Mouse (Mus musculus): Measurements from ENCODE around the gene Alb. TPM values are rescaled to one million over a fixed set of nuclear protein-coding genes. Genes with fewer than 3 reads are reported as not detected.

Gene Alb
- polyA plus RNA-seq, 1 experiment from 2014 or later = 0.38 TPM

GRCm38 (mm10) chr5:90449961-90450360 lies 10.7 kb upstream of the Alb start:
- no peaks in the 10 kb centered on the region for H3K9me3 ChIP-seq (ENCODE audit: control insufficient read depth, low read length)
- no peaks in the 10 kb centered on the region for H3K27me3 ChIP-seq (ENCODE audit: control insufficient read depth, insufficient read depth, low read length)
- WGBS = 68% methylated on average over 5 of the region's 5 CpGs
- no peak overlapping the region for H3K4me3 ChIP-seq (ENCODE audit: control insufficient read depth in 1 of 2, insufficient read depth in 1 of 2, low read depth in 1 of 2, low read length in 2 of 2)
- H3K9ac ChIP-seq (ENCODE audit: low read length) = no peak overlapping the region
- no peak overlapping the region for H3K4me2 ChIP-seq (ENCODE audit: low read length)
- H3K36me3 ChIP-seq (ENCODE audit: control insufficient read depth, insufficient read depth, low read length) = no peaks in the 10 kb centered on the region
- ATAC-seq (ENCODE audit: insufficient number of reproducible peaks, insufficient read depth, low FRiP score, low read depth) = no peak
- no peaks in the 10 kb centered on the region for H3K4me1 ChIP-seq (ENCODE audit: control insufficient read depth in 2 of 2, insufficient read depth in 2 of 2, low read length in 2 of 2)
- no peak overlapping the region for H3K27ac ChIP-seq (replicated peaks in 1 of 2; ENCODE audit: control insufficient read depth in 1 of 2, insufficient read depth in 1 of 2, low read depth in 2 of 2, low read length in 2 of 2)

DNA sequence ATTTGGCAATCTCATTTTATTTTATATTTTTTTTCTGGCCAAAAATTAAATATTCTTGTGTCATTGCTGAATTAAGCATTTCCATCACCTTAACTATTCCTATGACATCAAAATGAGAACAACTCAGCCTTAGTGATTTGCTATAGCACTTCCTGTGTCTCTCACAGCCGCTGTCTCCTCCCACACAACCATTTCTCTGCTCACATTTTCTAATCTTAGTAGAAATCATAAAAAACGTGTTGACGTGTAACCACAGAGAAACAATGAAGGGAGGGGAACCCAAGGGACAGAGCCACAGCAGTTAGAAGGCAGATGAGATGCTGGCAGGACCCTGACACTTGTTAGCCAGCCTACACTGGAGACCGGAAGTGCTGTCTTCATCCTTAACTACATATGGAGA lies 8.0 kb upstream of the Alb start:
- Histone ChIP-seq H3K36me3 (ENCODE audit: control insufficient read depth, insufficient read depth, low read length) (no peaks in the 10 kb centered on the region), H3K4me3 (ENCODE audit: control insufficient read depth in 1 of 2, insufficient read depth in 1 of 2, low read depth in 1 of 2, low read length in 2 of 2) (no peak overlapping the region), H3K27ac (replicated peaks in 1 of 2; ENCODE audit: control insufficient read depth in 1 of 2, insufficient read depth in 1 of 2, low read depth in 2 of 2, low read length in 2 of 2) (no peak overlapping the region), H3K9ac (ENCODE audit: low read length) (no peak overlapping the region), H3K9me3 (ENCODE audit: control insufficient read depth, low read length) (no peaks in the 10 kb centered on the region), H3K27me3 (ENCODE audit: control insufficient read depth, insufficient read depth, low read length) (no peaks in the 10 kb centered on the region), H3K4me1 (ENCODE audit: control insufficient read depth in 2 of 2, insufficient read depth in 2 of 2, low read length in 2 of 2) (no peaks in the 10 kb centered on the region), H3K4me2 (ENCODE audit: low read length) (no peak overlapping the region)
- WGBS = 56% methylated on average over 4 of the region's 4 CpGs
- no peak for ATAC-seq (ENCODE audit: insufficient number of reproducible peaks, insufficient read depth, low FRiP score, low read depth)

- Histone ChIP-seq H3K9me3 (ENCODE audit: control insufficient read depth, low read length) (no peaks in the 10 kb centered on the region), H3K4me3 (ENCODE audit: control insufficient read depth in 1 of 2, insufficient read depth in 1 of 2, low read depth in 1 of 2, low read length in 2 of 2) (no peak overlapping the region), H3K4me1 (ENCODE audit: control insufficient read depth in 2 of 2, insufficient read depth in 2 of 2, low read length in 2 of 2) (no peaks in the 10 kb centered on the region), H3K36me3 (ENCODE audit: control insufficient read depth, insufficient read depth, low read length) (no peaks in the 10 kb centered on the region), H3K9ac (ENCODE audit: low read length) (no peak overlapping the region), H3K27ac (replicated peaks in 1 of 2; ENCODE audit: control insufficient read depth in 1 of 2, insufficient read depth in 1 of 2, low read depth in 2 of 2, low read length in 2 of 2) (no peak overlapping the region), H3K27me3 (ENCODE audit: control insufficient read depth, insufficient read depth, low read length) (no peaks in the 10 kb centered on the region), H3K4me2 (ENCODE audit: low read length) (no peak overlapping the region)
- no peak for ATAC-seq (ENCODE audit: insufficient number of reproducible peaks, insufficient read depth, low FRiP score, low read depth)
- WGBS = 67% methylated on average over 1 of the region's 1 CpGs
Observed at GRCm38 (mm10) chr5:90457241-90457640, 3.5 kb upstream of the Alb start.

GRCm38 (mm10) chr5:90458727-90459126 lies 2.0 kb upstream of the Alb start:
- H3K9me3 ChIP-seq (ENCODE audit: control insufficient read depth, low read length) = no peaks in the 10 kb centered on the region
- H3K4me2 ChIP-seq (ENCODE audit: low read length) = no peak overlapping the region
- WGBS = 60% methylated on average over 5 of the region's 5 CpGs
- H3K27me3 ChIP-seq (ENCODE audit: control insufficient read depth, insufficient read depth, low read length) = no peaks in the 10 kb centered on the region
- H3K36me3 ChIP-seq (ENCODE audit: control insufficient read depth, insufficient read depth, low read length) = no peaks in the 10 kb centered on the region
- no peak overlapping the region for H3K9ac ChIP-seq (ENCODE audit: low read length)
- H3K27ac ChIP-seq (replicated peaks in 1 of 2; ENCODE audit: control insufficient read depth in 1 of 2, insufficient read depth in 1 of 2, low read depth in 2 of 2, low read length in 2 of 2) = no peak overlapping the region
- ATAC-seq (ENCODE audit: insufficient number of reproducible peaks, insufficient read depth, low FRiP score, low read depth) = no peak
- no peaks in the 10 kb centered on the region for H3K4me1 ChIP-seq (ENCODE audit: control insufficient read depth in 2 of 2, insufficient read depth in 2 of 2, low read length in 2 of 2)
- H3K4me3 ChIP-seq (ENCODE audit: control insufficient read depth in 1 of 2, insufficient read depth in 1 of 2, low read depth in 1 of 2, low read length in 2 of 2) = no peak overlapping the region

- Histone ChIP-seq H3K27ac (replicated peaks in 1 of 2; ENCODE audit: control insufficient read depth in 1 of 2, insufficient read depth in 1 of 2, low read depth in 2 of 2, low read length in 2 of 2) (no peak overlapping the region), H3K27me3 (ENCODE audit: control insufficient read depth, insufficient read depth, low read length) (no peaks in the 10 kb centered on the region), H3K36me3 (ENCODE audit: control insufficient read depth, insufficient read depth, low read length) (no peaks in the 10 kb centered on the region), H3K9ac (ENCODE audit: low read length) (no peak overlapping the region), H3K4me2 (ENCODE audit: low read length) (no peak overlapping the region), H3K9me3 (ENCODE audit: control insufficient read depth, low read length) (no peaks in the 10 kb centered on the region), H3K4me1 (ENCODE audit: control insufficient read depth in 2 of 2, insufficient read depth in 2 of 2, low read length in 2 of 2) (no peaks in the 10 kb centered on the region), H3K4me3 (ENCODE audit: control insufficient read depth in 1 of 2, insufficient read depth in 1 of 2, low read depth in 1 of 2, low read length in 2 of 2) (no peak overlapping the region)
- ATAC-seq (ENCODE audit: insufficient number of reproducible peaks, insufficient read depth, low FRiP score, low read depth) = no peak
- 70% methylated on average over 4 of the region's 4 CpGs for WGBS
Observed at GRCm38 (mm10) chr5:90466806-90467205, 6.1 kb downstream of the Alb start.

DNA sequence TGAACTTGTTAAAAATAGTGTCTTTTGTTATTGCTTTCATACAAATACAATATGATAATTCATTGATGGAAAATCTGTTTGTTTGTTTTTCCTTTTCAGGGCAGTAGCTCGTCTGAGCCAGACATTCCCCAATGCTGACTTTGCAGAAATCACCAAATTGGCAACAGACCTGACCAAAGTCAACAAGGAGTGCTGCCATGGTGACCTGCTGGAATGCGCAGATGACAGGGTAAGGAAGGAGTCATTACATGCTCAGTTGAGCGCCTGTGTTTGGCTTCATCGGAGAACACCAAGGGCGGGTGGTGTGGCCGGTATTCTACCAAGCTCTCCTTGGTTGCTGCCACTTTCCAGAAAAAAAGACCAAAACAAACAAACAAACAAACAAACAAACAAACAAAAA lies 6.5 kb downstream of the Alb start:
- H3K9me3 ChIP-seq (ENCODE audit: control insufficient read depth, low read length) = no peaks in the 10 kb centered on the region
- H3K27me3 ChIP-seq (ENCODE audit: control insufficient read depth, insufficient read depth, low read length) = no peaks in the 10 kb centered on the region
- H3K4me3 ChIP-seq (ENCODE audit: control insufficient read depth in 1 of 2, insufficient read depth in 1 of 2, low read depth in 1 of 2, low read length in 2 of 2) = no peak overlapping the region
- H3K4me1 ChIP-seq (ENCODE audit: control insufficient read depth in 2 of 2, insufficient read depth in 2 of 2, low read length in 2 of 2) = no peaks in the 10 kb centered on the region
- no peak overlapping the region for H3K4me2 ChIP-seq (ENCODE audit: low read length)
- WGBS = 50% methylated on average over 6 of the region's 6 CpGs
- H3K9ac ChIP-seq (ENCODE audit: low read length) = no peak overlapping the region
- no peaks in the 10 kb centered on the region for H3K36me3 ChIP-seq (ENCODE audit: control insufficient read depth, insufficient read depth, low read length)
- no peak for ATAC-seq (ENCODE audit: insufficient number of reproducible peaks, insufficient read depth, low FRiP score, low read depth)
- H3K27ac ChIP-seq (replicated peaks in 1 of 2; ENCODE audit: control insufficient read depth in 1 of 2, insufficient read depth in 1 of 2, low read depth in 2 of 2, low read length in 2 of 2) = no peak overlapping the region

- Histone ChIP-seq H3K36me3 (ENCODE audit: control insufficient read depth, insufficient read depth, low read length) (no peaks in the 10 kb centered on the region), H3K4me2 (ENCODE audit: low read length) (no peak overlapping the region), H3K27ac (replicated peaks in 1 of 2; ENCODE audit: control insufficient read depth in 1 of 2, insufficient read depth in 1 of 2, low read depth in 2 of 2, low read length in 2 of 2) (no peak overlapping the region), H3K9ac (ENCODE audit: low read length) (no peak overlapping the region), H3K9me3 (ENCODE audit: control insufficient read depth, low read length) (no peaks in the 10 kb centered on the region), H3K27me3 (ENCODE audit: control insufficient read depth, insufficient read depth, low read length) (no peaks in the 10 kb centered on the region), H3K4me3 (ENCODE audit: control insufficient read depth in 1 of 2, insufficient read depth in 1 of 2, low read depth in 1 of 2, low read length in 2 of 2) (no peak overlapping the region), H3K4me1 (ENCODE audit: control insufficient read depth in 2 of 2, insufficient read depth in 2 of 2, low read length in 2 of 2) (no peaks in the 10 kb centered on the region)
- WGBS = 75% methylated on average over 3 of the region's 3 CpGs
- no peak for ATAC-seq (ENCODE audit: insufficient number of reproducible peaks, insufficient read depth, low FRiP score, low read depth)
Observed at GRCm38 (mm10) chr5:90470836-90471235, 10.1 kb downstream of the Alb start.

GRCm38 (mm10) chr5:90473902-90474301 lies 13.2 kb downstream of the Alb start:
- no peak overlapping the region for H3K4me2 ChIP-seq (ENCODE audit: low read length)
- no peak overlapping the region for H3K27ac ChIP-seq (replicated peaks in 1 of 2; ENCODE audit: control insufficient read depth in 1 of 2, insufficient read depth in 1 of 2, low read depth in 2 of 2, low read length in 2 of 2)
- H3K9ac ChIP-seq (ENCODE audit: low read length) = no peak overlapping the region
- no peaks in the 10 kb centered on the region for H3K36me3 ChIP-seq (ENCODE audit: control insufficient read depth, insufficient read depth, low read length)
- no peaks in the 10 kb centered on the region for H3K9me3 ChIP-seq (ENCODE audit: control insufficient read depth, low read length)
- no peaks in the 10 kb centered on the region for H3K27me3 ChIP-seq (ENCODE audit: control insufficient read depth, insufficient read depth, low read length)
- no peak overlapping the region for H3K4me3 ChIP-seq (ENCODE audit: control insufficient read depth in 1 of 2, insufficient read depth in 1 of 2, low read depth in 1 of 2, low read length in 2 of 2)
- no peaks in the 10 kb centered on the region for H3K4me1 ChIP-seq (ENCODE audit: control insufficient read depth in 2 of 2, insufficient read depth in 2 of 2, low read length in 2 of 2)
- 89% methylated on average over 4 of the region's 4 CpGs for whole genome bisulfite sequencing
- no peak for ATAC-seq (ENCODE audit: insufficient number of reproducible peaks, insufficient read depth, low FRiP score, low read depth)
